Mouse (Mus musculus) lung, postnatal 0 days (tissue): ENCODE data around the gene Foxs1. TPM values are rescaled to one million over a fixed set of nuclear protein-coding genes. Genes with fewer than 3 reads are reported as not detected.
A peak's percentile ranks its signal among the peaks of the same experiment; 100 is the strongest.

ENCODE experiments used
- ATAC-seq: fragments of 200-750 bp; cut with Nextera tagmentation; 2 replicates; pipeline ENCODE4 v1.8.0; 2017; ENCODE audit warnings: moderate library complexity
- DNase-seq: peaks from one replicate; pipeline ENCODE4 v3.0.0-alpha.2; 2016; ENCODE audit warnings: low spot score
- H3K27ac ChIP-seq: fragments of 300-500 bp; sonication (generic); 2 replicates; pipeline ENCODE4 v1.5.1; 2014; ENCODE audit warnings: antibody characterized with exemption, mild to moderate bottlenecking, low read length, mixed read lengths
- H3K27me3 ChIP-seq: fragments of 300-500 bp; sonication (generic); replicated peaks from 2 replicates; pipeline ENCODE4 v1.6.1; 2014; ENCODE audit warnings: low read length, mixed read lengths; ENCODE audit not compliant: insufficient read depth
- H3K36me3 ChIP-seq: fragments of 300-500 bp; sonication (generic); 2 replicates; pipeline ENCODE4 v1.6.1; 2014; ENCODE audit warnings: low read length, mixed read lengths; ENCODE audit not compliant: insufficient read depth
- H3K4me1 ChIP-seq: fragments of 300-500 bp; sonication (generic); 2 replicates; pipeline ENCODE4 v1.6.1; 2014; ENCODE audit warnings: antibody characterized with exemption, low read depth, low read length, mixed read lengths; ENCODE audit not compliant: insufficient read depth
- H3K4me2 ChIP-seq: fragments of 300-500 bp; sonication (generic); replicated peaks from 2 replicates; pipeline ENCODE4 v1.6.1; 2014; ENCODE audit warnings: low read depth, mild to moderate bottlenecking, low read length, moderate library complexity, mixed read lengths
- H3K4me3 ChIP-seq: fragments of 300-500 bp; sonication (generic); 2 replicates; pipeline ENCODE4 v1.5.1; 2014; ENCODE audit warnings: low read depth, low read length
- H3K9ac ChIP-seq: fragments of 300-500 bp; sonication (generic); replicated peaks from 2 replicates; pipeline ENCODE4 v1.6.1; 2014; ENCODE audit warnings: low read depth, mild to moderate bottlenecking
- H3K9me3 ChIP-seq: fragments of 300-500 bp; sonication (generic); 2 replicates; pipeline ENCODE4 v1.6.1; 2016; ENCODE audit warnings: low read length, mixed read lengths
- CTCF ChIP-seq: IDR thresholded peaks from 2 replicates; pipeline ENCODE4 v1.5.1; 2016; ENCODE audit warnings: antibody characterized with exemption, mild to moderate bottlenecking
- EP300 ChIP-seq: IDR thresholded peaks from 2 replicates; pipeline ENCODE4 v1.6.1; 2016; ENCODE audit warnings: antibody characterized with exemption, mild to moderate bottlenecking, control low read depth
- WGBS: fragments of 180-500 bp; shearing (Covaris S2); extraction: QIAGEN DNeasy Blood & Tissue Kit; methylation state at CpG from one replicate; pipeline ENCODE4 v1.1.7; 2014; 5-methylcytosine and 5-hydroxymethylcytosine counted together
- polyA plus RNA-seq: library from polyadenylated mRNA; unstranded; fragments of >200 nt; fragmentation: Nextera tagmentation; extraction: Ambion mirVana; gene quantifications from 2 replicates; pipeline ENCODE4 v1.2.1, GENCODE M21; 2015

The Foxs1 gene
- polyA plus RNA-seq, 1 experiment from 2014 or later: 13.2 TPM

DNA sequence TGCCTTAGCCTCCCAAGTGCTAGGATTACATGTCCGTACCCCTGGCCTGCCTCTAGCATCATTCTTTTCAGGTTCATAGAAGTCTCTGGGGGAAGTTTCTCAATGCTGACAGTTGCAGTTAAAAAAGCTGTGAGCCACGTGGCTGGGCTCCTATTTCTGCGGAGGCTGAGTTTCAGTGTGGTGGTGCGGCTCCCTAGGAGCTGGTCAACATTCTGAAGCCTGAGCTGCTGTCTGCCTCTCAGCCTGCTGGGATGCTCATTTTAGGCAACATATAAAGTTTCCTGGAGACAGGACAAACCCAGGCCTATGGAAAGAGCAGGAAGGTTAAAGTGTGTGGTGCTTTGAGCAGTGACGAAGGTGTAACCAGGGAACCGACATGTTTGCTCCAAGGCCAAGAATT, 34.0 kb downstream of the Foxs1 start:
- Histone ChIP-seq H3K9ac (no peak overlapping the region), H3K27ac (no peak overlapping the region), H3K4me1 (no peaks in the 10 kb centered on the region), H3K36me3 (peaks cover 3% of the 10 kb centered on the region; the same call in 1 of the 2 replicates), H3K4me2 (no peak overlapping the region), H3K9me3 (no peaks in the 10 kb centered on the region), H3K4me3 (no peak overlapping the region), H3K27me3 (no peaks in the 10 kb centered on the region)
- ATAC-seq (no peak), DNase-seq (no peak)
- 62% methylated on average over 6 of the region's 6 CpGs for WGBS
- TF ChIP-seq CTCF (no peak), EP300 (no peak)

DNA sequence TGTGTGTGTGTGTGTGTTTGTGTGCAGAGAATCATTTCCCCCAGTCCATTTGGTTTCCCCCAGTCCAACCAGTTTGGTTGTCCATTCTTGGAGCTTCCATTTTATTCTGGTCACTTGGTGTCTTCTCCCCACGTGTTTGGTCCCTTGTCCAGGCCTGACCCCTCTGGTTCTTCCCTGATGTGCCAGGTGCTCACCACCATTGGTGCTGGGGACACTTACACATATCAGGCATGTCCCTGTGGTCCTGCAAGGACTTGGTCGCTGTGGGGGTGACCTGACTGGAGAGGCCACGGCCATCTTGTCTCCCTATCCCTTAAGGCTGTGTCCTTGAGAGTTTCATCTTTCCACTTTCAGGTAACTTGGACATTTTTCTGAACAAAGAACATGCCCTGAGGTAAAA, 36.1 kb downstream of the Foxs1 start:
- ATAC-seq (no peak), DNase-seq (no peak)
- Histone ChIP-seq H3K4me3 (no peak overlapping the region), H3K9me3 (no peaks in the 10 kb centered on the region), H3K4me1 (no peaks in the 10 kb centered on the region), H3K4me2 (no peak overlapping the region), H3K36me3 (peaks cover 12% of the 10 kb centered on the region; the same call in 1 of the 2 replicates), H3K27me3 (no peaks in the 10 kb centered on the region), H3K27ac (no peak overlapping the region), H3K9ac (no peak overlapping the region)
- WGBS: 86% methylated on average over 3 of the region's 3 CpGs
- TF ChIP-seq EP300: no peak
- no peak for TF ChIP-seq CTCF

DNA sequence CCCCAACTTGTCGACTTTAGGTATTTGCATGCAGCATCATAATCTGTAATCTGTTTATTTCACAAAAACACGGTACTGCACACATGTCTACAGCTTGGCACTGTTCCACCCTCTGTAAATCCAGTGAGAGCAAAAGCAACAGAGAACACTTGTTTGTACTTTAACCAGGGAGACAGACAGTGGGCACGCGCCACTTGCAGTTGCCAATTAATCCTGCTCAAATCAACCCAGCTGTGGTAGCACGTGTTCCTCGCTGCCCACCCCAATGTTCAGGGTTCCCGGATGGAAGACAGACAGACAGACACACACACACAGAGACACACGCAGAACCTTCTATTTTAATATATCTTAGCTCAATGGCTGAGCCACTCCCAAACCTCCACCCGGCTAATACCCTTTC, 37.2 kb downstream of the Foxs1 start:
- Histone ChIP-seq H3K27ac (no peak overlapping the region), H3K4me3 (no peak overlapping the region)
- DNase-seq: no peak

DNA sequence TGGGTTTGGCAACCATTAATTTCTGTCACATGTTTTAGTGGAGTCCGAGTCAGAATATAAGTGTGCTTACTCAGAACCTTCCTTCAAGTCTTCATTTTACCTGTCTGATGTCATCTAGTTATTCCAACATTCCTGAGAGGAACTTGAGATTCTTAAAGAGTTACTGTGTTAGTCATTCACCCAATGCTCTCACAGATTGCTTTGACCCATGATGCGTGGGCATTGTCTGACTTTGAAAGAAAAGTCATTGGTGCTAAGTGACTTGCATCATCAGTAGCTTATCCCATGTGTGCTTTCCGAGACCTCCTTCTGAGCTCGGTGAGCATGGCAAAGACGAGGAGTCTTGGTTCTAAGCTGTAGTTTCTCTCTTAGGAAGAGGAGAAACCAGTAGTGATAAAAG, 44.2 kb downstream of the Foxs1 start:
- H3K4me3 ChIP-seq: no peak overlapping the region
- no peaks in the 10 kb centered on the region for H3K27me3 ChIP-seq
- peaks cover 13% of the 10 kb centered on the region; the same call in 1 of the 2 replicates for H3K36me3 ChIP-seq
- H3K4me2 ChIP-seq: no peak overlapping the region
- ATAC-seq (no peak), DNase-seq (no peak)
- no peaks in the 10 kb centered on the region for H3K9me3 ChIP-seq
- TF ChIP-seq EP300: no peak
- TF ChIP-seq CTCF: no peak
- H3K9ac ChIP-seq: no peak overlapping the region
- H3K4me1 ChIP-seq: no peaks in the 10 kb centered on the region
- H3K27ac ChIP-seq: no peak overlapping the region
- whole genome bisulfite sequencing: 87% methylated on average over 5 of the region's 5 CpGs

More for the DNA sequence above, 37.2 kb downstream of the Foxs1 start:
- no peak for ATAC-seq
- Histone ChIP-seq H3K9ac (no peak overlapping the region), H3K4me2 (no peak overlapping the region), H3K9me3 (no peaks in the 10 kb centered on the region), H3K4me1 (no peaks in the 10 kb centered on the region), H3K27me3 (no peaks in the 10 kb centered on the region), H3K36me3 (peaks cover 12% of the 10 kb centered on the region; the same call in 1 of the 2 replicates)
- TF ChIP-seq CTCF (no peak), EP300 (no peak)
- WGBS: 89% methylated on average over 9 of the region's 9 CpGs

DNA sequence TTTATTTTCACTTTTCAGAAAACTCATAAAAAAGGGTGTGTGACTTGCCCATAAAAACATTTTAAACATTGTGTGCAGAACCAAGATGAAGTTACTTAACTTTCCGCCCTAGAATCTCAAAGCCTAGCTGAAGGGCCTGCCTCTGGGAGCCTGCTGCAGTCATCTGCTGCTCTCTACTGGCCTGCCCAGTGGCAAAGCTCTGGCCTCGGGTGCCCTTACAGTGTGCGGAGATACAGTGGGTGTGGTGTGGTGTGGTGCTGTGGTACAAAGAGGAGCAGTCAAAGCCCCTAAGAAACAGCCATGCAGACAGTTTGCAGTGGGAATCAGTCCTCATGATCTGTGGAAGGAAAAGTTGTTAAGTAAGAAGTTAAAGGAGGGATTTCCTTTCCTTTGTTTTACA, 45.8 kb downstream of the Foxs1 start:
- Histone ChIP-seq H3K9ac (no peak overlapping the region), H3K4me1 (no peaks in the 10 kb centered on the region), H3K4me3 (no peak overlapping the region), H3K27ac (no peak overlapping the region), H3K9me3 (no peaks in the 10 kb centered on the region), H3K4me2 (no peak overlapping the region), H3K27me3 (no peaks in the 10 kb centered on the region), H3K36me3 (0 out of 2 replicates have a peak, but pooled peaks cover 4% of the 10 kb centered on the region)
- no peak for DNase-seq
- TF ChIP-seq CTCF (peak; percentile 19; the same call in 1 of the 2 replicates), EP300 (no peak)
- WGBS: 90% methylated on average over 3 of the region's 3 CpGs
- ATAC-seq: no peak

DNA sequence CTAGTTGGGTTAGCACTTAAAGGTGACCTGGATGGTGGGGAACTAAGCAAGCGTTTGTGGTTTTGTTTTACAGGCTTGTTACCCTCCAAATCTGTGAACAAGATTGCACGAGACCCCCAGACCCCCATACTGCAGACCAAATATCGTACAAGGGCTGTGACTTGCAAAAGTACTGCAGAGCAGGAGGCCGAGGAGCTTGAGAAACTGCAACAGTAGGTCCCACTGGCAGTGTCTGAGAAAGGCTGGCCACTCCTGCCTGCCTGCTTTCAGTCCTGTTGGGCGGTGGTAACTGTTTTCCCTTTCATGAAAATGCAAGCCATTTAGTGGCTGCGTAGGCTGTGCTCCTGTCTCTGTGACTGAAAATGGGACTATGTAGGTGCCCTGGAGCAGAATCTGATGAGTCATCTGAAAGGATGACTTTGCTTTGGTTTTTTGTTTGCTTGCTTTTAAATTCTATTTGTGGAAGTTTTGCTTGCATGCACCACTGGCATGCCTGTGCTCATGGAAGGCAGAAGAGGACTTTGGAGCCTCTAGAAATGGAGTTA, 48.8 kb downstream of the Foxs1 start:
- Histone ChIP-seq H3K36me3 (no peaks in the 10 kb centered on the region), H3K9me3 (no peaks in the 10 kb centered on the region), H3K4me2 (no peak overlapping the region), H3K27ac (no peak overlapping the region), H3K4me1 (no peaks in the 10 kb centered on the region), H3K27me3 (no peaks in the 10 kb centered on the region), H3K9ac (no peak overlapping the region), H3K4me3 (no peak overlapping the region)
- WGBS: 91% methylated on average over 6 of the region's 6 CpGs
- ATAC-seq (no peak), DNase-seq (no peak)
- TF ChIP-seq CTCF (no peak), EP300 (no peak)

Other genes with a start within 250 kb of the Foxs1 start
- 19.4 and 20.8 TPM in 2 replicates for gene Mcts2, start 246.2 kb downstream of the Foxs1 start, polyA plus RNA-seq
- 214 and 218 TPM in 2 replicates for gene Id1, start 197.0 kb downstream of the Foxs1 start, polyA plus RNA-seq
- 204 and 228 TPM in 2 replicates for gene Cox4i2, start 179.0 kb downstream of the Foxs1 start, polyA plus RNA-seq
- gene Bcl2l1, start 101.5 kb downstream of the Foxs1 start, polyA plus RNA-seq: 100 and 103 TPM in 2 replicates
- gene Tpx2, start 85.2 kb downstream of the Foxs1 start, polyA plus RNA-seq: 3.1 and 5.7 TPM in 2 replicates
- gene Mylk2, start 21.9 kb downstream of the Foxs1 start, polyA plus RNA-seq: 0.04 TPM in 1 of 2 replicates, not detected in the other
- not detected in 2 replicates for gene Dusp15, start 18.5 kb upstream of the Foxs1 start, polyA plus RNA-seq
- 1.1 and 1.8 TPM in 2 replicates for gene Ttll9, start 29.3 kb upstream of the Foxs1 start, polyA plus RNA-seq
- gene Pdrg1, start 82.2 kb upstream of the Foxs1 start, polyA plus RNA-seq: 76.6 and 97.2 TPM in 2 replicates
- gene Xkr7, start 98.6 kb upstream of the Foxs1 start, polyA plus RNA-seq: not detected in 2 replicates
- gene Ccm2l, start 132.7 kb upstream of the Foxs1 start, polyA plus RNA-seq: 10.7 and 11.1 TPM in 2 replicates
- 37.1 and 59.4 TPM in 2 replicates for gene Hck, start 175.3 kb upstream of the Foxs1 start, polyA plus RNA-seq
- gene Tm9sf4, start 228.1 kb upstream of the Foxs1 start, polyA plus RNA-seq: 39.7 and 44.5 TPM in 2 replicates